Mouse (Mus musculus) cerebellum, adult (tissue): ENCODE data around the gene Rxfp3.
"Not testable (repeated sequence)": the region's sequence is repeated elsewhere in the genome, so short reads cannot be mapped to it uniquely, and the experiment has no call there.

ENCODE experiments used
- ATAC-seq: cut with Nextera tagmentation; 2 replicates; pipeline ENCODE4 v1.9.2; 2017; ENCODE audit warnings: mild to moderate bottlenecking, moderate library complexity, mixed read lengths; ENCODE audit not compliant: insufficient number of reproducible peaks, low FRiP score, low TSS enrichment

The Rxfp3 gene

GRCm38 (mm10) chr15:11036535-11037375 lies 1.0 kb downstream of the Rxfp3 start:
- ATAC-seq = no peak

- no peak for ATAC-seq
These were observed 1.8 kb downstream of the Rxfp3 start for GRCm38 (mm10) chr15:11035947-11036474.

- ATAC-seq = no peak
These were observed 7.6 kb downstream of the Rxfp3 start for GRCm38 (mm10) chr15:11030188-11030587.

GRCm38 (mm10) chr15:11026801-11027561 lies 10.8 kb downstream of the Rxfp3 start:
- ATAC-seq = no peak

GRCm38 (mm10) chr15:11014931-11015330 lies 22.9 kb downstream of the Rxfp3 start:
- ATAC-seq = no peak

- ATAC-seq = no peak
These were observed 26.7 kb downstream of the Rxfp3 start for GRCm38 (mm10) chr15:11010976-11011548.

- no peak for ATAC-seq
These were observed 29.0 kb downstream of the Rxfp3 start for GRCm38 (mm10) chr15:11008756-11009155.

GRCm38 (mm10) chr15:11004646-11005045 lies 33.1 kb downstream of the Rxfp3 start:
- ATAC-seq = no peak

- ATAC-seq = no peak
These were observed 34.0 kb downstream of the Rxfp3 start for GRCm38 (mm10) chr15:11003791-11004190.

GRCm38 (mm10) chr15:11000421-11000820 lies 37.4 kb downstream of the Rxfp3 start, which contains the start of gene Slc45a2:
Gene Slc45a2, plus strand, starts transcription at chr15:11000721.
- ATAC-seq = no peak

GRCm38 (mm10) chr15:10999832-11000231 lies 38.0 kb downstream of the Rxfp3 start:
- peak; percentile 68 for ATAC-seq

GRCm38 (mm10) chr15:10991566-10991965 lies 46.2 kb downstream of the Rxfp3 start:
- ATAC-seq = no peak

- no peak for ATAC-seq
These were observed 47.4 kb downstream of the Rxfp3 start for GRCm38 (mm10) chr15:10990411-10990810.

GRCm38 (mm10) chr15:10986477-10986876 lies 51.3 kb downstream of the Rxfp3 start:
- not testable (repeated sequence) for ATAC-seq

- no peak for ATAC-seq
These were observed 52.0 kb downstream of the Rxfp3 start for GRCm38 (mm10) chr15:10985756-10986155.
